Mouse (Mus musculus) small intestine, adult 2 months (tissue): ENCODE measurements around the gene Arhgef19.

Source experiments
- CTCF ChIP-seq: fragments of 200-500 bp; IDR thresholded peaks from 2 replicates; pipeline ENCODE4 v1.5.1; 2012; ENCODE audit warnings: low read depth, mild to moderate bottlenecking, control low read depth, inconsistent platforms, low read length, moderate library complexity, mixed read lengths; ENCODE audit not compliant: insufficient replicate concordance, insufficient read length; ENCODE audit errors: extremely low read depth
- POLR2A ChIP-seq: fragments of 200-500 bp; IDR thresholded peaks from 2 replicates; pipeline ENCODE4 v1.6.1; 2012; ENCODE audit warnings: low read depth, mild to moderate bottlenecking, control low read depth, inconsistent platforms, low read length, moderate library complexity

- TF ChIP-seq POLR2A (no peak), CTCF (no peak)
Observed at GRCm38 (mm10) chr4:141282087-141282486, 42.8 kb downstream of the Arhgef19 start.
